Mouse (Mus musculus) kidney, embryonic 14.5 days (tissue): ENCODE data around the gene Ccna2. TPM values are rescaled to one million over a fixed set of nuclear protein-coding genes. Genes with fewer than 3 reads are reported as not detected.

Source experiments
- ATAC-seq: fragments of 200-750 bp; cut with Nextera tagmentation; 2 replicates; pipeline ENCODE4 v1.8.0; 2017; ENCODE audit warnings: moderate number of reproducible peaks, mild to moderate bottlenecking, moderate TSS enrichment, moderate library complexity; ENCODE audit not compliant: low FRiP score, low TSS enrichment
- H3K27ac ChIP-seq: fragments of 300-500 bp; sonication (generic); 2 replicates; pipeline ENCODE4 v1.5.1; 2014; ENCODE audit warnings: low read depth, mild to moderate bottlenecking, low read length, moderate library complexity, mixed read lengths
- H3K27me3 ChIP-seq: fragments of 300-500 bp; sonication (generic); 2 replicates; pipeline ENCODE4 v1.6.1; 2014; ENCODE audit warnings: mild to moderate bottlenecking, low read length; ENCODE audit not compliant: control insufficient read depth, insufficient read depth
- H3K36me3 ChIP-seq: fragments of 300-500 bp; sonication (generic); 2 replicates; pipeline ENCODE4 v1.6.1; 2014; ENCODE audit warnings: low read length, mixed read lengths; ENCODE audit not compliant: control insufficient read depth, insufficient read depth
- H3K4me1 ChIP-seq: fragments of 300-500 bp; sonication (generic); 2 replicates; pipeline ENCODE4 v1.6.1; 2014; ENCODE audit warnings: low read length, mixed read lengths; ENCODE audit not compliant: control insufficient read depth, insufficient read depth
- H3K4me2 ChIP-seq: fragments of 300-500 bp; sonication (generic); replicated peaks from 2 replicates; pipeline ENCODE4 v1.6.1; 2014; ENCODE audit warnings: low read depth, mild to moderate bottlenecking, low read length
- H3K4me3 ChIP-seq: fragments of 300-500 bp; sonication (generic); 2 replicates; pipeline ENCODE4 v1.5.1; 2014; ENCODE audit warnings: mild to moderate bottlenecking, low read length
- H3K9ac ChIP-seq: fragments of 300-500 bp; sonication (generic); 2 replicates; pipeline ENCODE4 v1.6.1; 2014; ENCODE audit warnings: low read depth, mild to moderate bottlenecking, low read length, moderate library complexity
- H3K9me3 ChIP-seq: fragments of 300-500 bp; sonication (generic); 2 replicates; pipeline ENCODE4 v1.6.1; 2016; ENCODE audit warnings: low read length; ENCODE audit not compliant: control insufficient read depth
- WGBS: fragments of 180-500 bp; shearing (Covaris S2); extraction: QIAGEN DNeasy Blood & Tissue Kit; methylation state at CpG from one replicate; pipeline ENCODE4 v1.1.7; 2014; 5-methylcytosine and 5-hydroxymethylcytosine counted together
- polyA plus RNA-seq: library from polyadenylated mRNA; unstranded; fragments of >200 nt; fragmentation: Nextera tagmentation; extraction: Ambion mirVana; gene quantifications from 2 replicates; pipeline ENCODE4 v1.2.1, GENCODE M21; 2014

Gene Ccna2
- polyA plus RNA-seq, 1 experiment from 2014 or later = 230 TPM

GRCm38 (mm10) chr3:36541399-36541798 is 30.6 kb downstream of the Ccna2 start:
- 94% methylated on average over 2 of the region's 2 CpGs for WGBS
- no peak overlapping the region for H3K27ac ChIP-seq
- ATAC-seq = no peak
- H3K9ac ChIP-seq = no peak overlapping the region
- H3K27me3 ChIP-seq = no peaks in the 10 kb centered on the region
- no peaks in the 10 kb centered on the region for H3K4me1 ChIP-seq
- no peaks in the 10 kb centered on the region for H3K9me3 ChIP-seq
- no peak overlapping the region for H3K4me3 ChIP-seq
- H3K4me2 ChIP-seq = no peak overlapping the region
- H3K36me3 ChIP-seq = no peaks in the 10 kb centered on the region

DNA sequence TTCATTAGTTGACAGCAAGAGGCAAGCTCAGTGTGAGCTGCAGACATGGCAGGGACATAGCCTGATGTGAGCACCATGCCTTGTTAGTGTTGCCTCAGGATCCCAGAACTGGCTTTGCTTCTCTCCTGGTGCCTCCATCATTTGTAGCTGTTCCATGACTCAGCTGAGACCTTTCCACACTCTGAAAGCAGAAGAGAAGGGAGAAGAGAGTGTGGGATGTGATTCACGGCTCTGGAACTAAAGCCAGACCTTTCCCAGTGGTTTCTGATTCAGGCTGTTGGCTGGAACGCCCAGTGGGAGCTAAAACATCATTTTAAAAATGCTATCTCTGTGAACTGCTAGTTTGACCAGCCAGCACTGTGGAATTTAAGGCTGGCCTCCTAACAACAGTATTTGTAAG is 31.2 kb downstream of the Ccna2 start:
- Histone ChIP-seq H3K4me1 (no peaks in the 10 kb centered on the region), H3K9me3 (no peaks in the 10 kb centered on the region), H3K4me2 (no peak overlapping the region), H3K9ac (no peak overlapping the region), H3K27me3 (no peaks in the 10 kb centered on the region), H3K4me3 (no peak overlapping the region), H3K36me3 (no peaks in the 10 kb centered on the region), H3K27ac (no peak overlapping the region)
- 72% methylated on average over 2 of the region's 2 CpGs for WGBS
- ATAC-seq = no peak

DNA sequence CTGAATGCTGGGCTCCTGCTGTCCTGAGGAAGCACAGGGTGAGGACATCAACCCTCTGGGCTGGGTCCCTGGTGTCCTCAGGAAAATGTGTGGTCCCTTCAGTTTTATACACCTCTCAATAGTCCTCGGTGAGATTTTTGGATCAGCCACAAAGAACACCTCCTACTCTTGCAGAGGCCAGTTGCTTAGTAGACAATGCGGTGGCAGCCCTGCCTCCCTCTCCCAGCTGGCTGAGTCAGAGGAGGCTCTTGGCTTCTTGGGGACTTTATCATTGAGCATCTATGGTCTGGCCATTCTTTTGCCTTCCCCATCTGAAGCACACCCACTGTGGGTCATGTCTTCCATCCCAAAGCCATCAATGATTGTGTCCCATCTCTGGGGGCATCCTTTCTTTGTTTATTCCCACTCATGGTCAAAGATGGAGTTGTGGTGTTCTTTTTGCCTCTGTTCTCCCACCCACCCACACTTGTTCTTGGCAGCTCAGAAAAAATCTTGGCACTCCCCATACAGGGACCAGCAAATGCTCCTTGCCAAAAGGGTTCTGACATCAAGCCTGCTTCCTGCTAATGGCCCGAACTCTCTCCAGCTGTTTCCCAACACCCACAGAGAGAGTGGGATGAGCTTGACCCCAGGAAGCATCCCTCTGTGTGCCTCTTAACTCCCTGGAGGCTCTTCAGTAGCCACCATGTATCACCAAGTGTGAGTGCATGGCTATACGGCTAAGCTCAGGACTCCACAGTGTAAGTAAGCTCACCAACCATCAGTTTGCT is 34.1 kb downstream of the Ccna2 start:
- no peaks in the 10 kb centered on the region for H3K4me1 ChIP-seq
- H3K9ac ChIP-seq = no peak overlapping the region
- 82% methylated on average over 4 of the region's 4 CpGs for WGBS
- H3K4me3 ChIP-seq = no peak overlapping the region
- no peak overlapping the region for H3K4me2 ChIP-seq
- no peak for ATAC-seq
- no peaks in the 10 kb centered on the region for H3K27me3 ChIP-seq
- no peaks in the 10 kb centered on the region for H3K36me3 ChIP-seq
- H3K27ac ChIP-seq = no peak overlapping the region
- 0 out of 2 replicates have a peak, but pooled peaks cover 3% of the 10 kb centered on the region for H3K9me3 ChIP-seq

DNA sequence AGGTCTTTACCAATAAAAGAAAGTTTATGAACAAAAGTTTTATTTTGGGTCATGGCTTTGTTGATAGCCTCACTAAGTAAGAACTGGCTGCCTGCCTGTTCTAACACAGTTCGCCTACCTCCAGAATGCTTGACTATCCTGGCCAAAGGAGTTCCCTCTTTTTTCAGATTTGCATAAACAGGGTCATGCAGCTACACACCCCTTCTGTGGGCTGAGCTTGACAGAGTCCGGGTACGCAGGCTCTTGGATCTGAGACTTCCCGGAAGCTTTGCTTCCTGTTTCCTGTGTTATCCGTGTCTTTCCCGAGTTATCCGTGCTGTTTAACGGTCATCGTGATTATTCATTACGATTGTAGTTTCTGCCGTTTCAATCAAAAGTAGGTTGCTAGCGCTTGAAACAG is 35.9 kb downstream of the Ccna2 start:
- 86% methylated on average over 12 of the region's 12 CpGs for WGBS
- Histone ChIP-seq H3K27me3 (no peaks in the 10 kb centered on the region), H3K27ac (no peak overlapping the region), H3K9me3 (0 out of 2 replicates have a peak, but pooled peaks cover 3% of the 10 kb centered on the region), H3K9ac (no peak overlapping the region), H3K4me3 (no peak overlapping the region), H3K4me2 (no peak overlapping the region), H3K36me3 (no peaks in the 10 kb centered on the region), H3K4me1 (no peaks in the 10 kb centered on the region)
- no peak for ATAC-seq

DNA sequence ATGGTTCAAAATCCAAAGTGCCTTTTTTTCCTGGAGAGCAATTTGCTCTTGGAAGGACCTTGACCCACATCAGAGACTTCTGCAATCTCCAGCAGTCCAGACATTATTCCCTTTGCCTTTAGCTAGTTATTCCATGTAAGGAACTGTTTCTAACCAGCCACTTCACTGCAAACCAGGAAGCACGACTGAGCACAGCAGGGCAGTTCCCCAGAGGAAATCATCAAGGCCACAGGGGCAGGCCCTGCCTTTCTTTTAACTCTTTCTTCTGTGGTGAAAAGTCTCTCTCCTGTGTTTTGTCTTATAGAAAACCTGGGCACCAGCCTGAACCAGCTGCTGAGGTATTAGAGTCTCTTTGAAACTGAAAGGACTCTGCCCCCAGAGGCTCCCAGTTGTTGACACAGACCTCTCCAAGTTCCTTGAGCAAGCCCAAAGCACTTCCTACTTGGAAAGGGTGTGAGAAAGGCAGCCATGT is 38.7 kb downstream of the Ccna2 start:
- no peaks in the 10 kb centered on the region for H3K27me3 ChIP-seq
- H3K9me3 ChIP-seq = 0 out of 2 replicates have a peak, but pooled peaks cover 3% of the 10 kb centered on the region
- no peak overlapping the region for H3K4me3 ChIP-seq
- H3K4me2 ChIP-seq = no peak overlapping the region
- ATAC-seq = no peak
- H3K36me3 ChIP-seq = no peaks in the 10 kb centered on the region
- H3K27ac ChIP-seq = no peak overlapping the region
- H3K9ac ChIP-seq = no peak overlapping the region
- no peaks in the 10 kb centered on the region for H3K4me1 ChIP-seq
- 0% methylated on average over 1 of the region's 1 CpGs for WGBS

DNA sequence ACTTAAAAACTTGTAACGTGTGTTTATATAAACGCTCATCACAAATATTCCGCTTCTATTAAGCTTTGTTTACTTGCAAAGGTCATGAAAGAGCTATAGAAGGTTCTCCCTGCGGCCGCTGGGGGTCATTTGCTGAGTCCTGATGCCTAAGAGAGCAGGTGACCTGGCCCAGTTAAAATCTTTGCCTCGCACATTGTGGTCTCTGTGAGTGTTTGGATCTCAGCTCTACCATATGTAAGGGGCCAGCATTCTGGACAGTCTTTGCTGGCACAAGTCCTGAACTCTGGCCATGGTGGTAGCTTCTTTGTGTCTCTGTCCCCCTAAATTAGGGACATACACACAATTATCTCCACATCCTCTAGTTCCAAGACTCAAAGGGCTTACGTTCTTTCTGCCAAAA is 39.2 kb downstream of the Ccna2 start:
- Histone ChIP-seq H3K4me2 (no peak overlapping the region), H3K27ac (no peak overlapping the region), H3K4me3 (no peak overlapping the region), H3K9me3 (0 out of 2 replicates have a peak, but pooled peaks cover 3% of the 10 kb centered on the region), H3K36me3 (no peaks in the 10 kb centered on the region), H3K9ac (no peak overlapping the region), H3K27me3 (no peaks in the 10 kb centered on the region), H3K4me1 (no peaks in the 10 kb centered on the region)
- no peak for ATAC-seq
- WGBS = 52% methylated on average over 7 of the region's 7 CpGs

- peak overlapping the region; percentile 35 for H3K4me3 ChIP-seq
- ATAC-seq = no peak
- H3K9ac ChIP-seq = no peak overlapping the region
- 5% methylated on average over 18 of the region's 18 CpGs for WGBS
- peak overlapping the region; percentile 56 for H3K4me2 ChIP-seq
- no peaks in the 10 kb centered on the region for H3K27me3 ChIP-seq
- 0 out of 2 replicates have a peak, but pooled peaks cover 3% of the 10 kb centered on the region for H3K9me3 ChIP-seq
- no peaks in the 10 kb centered on the region for H3K36me3 ChIP-seq
- H3K4me1 ChIP-seq = no peaks in the 10 kb centered on the region
- H3K27ac ChIP-seq = no peak overlapping the region
Observed at GRCm38 (mm10) chr3:36531979-36532542, 39.9 kb downstream of the Ccna2 start.

GRCm38 (mm10) chr3:36531242-36531641 is 40.7 kb downstream of the Ccna2 start:
- 51% methylated on average over 2 of the region's 2 CpGs for WGBS
- H3K4me2 ChIP-seq = no peak overlapping the region

GRCm38 (mm10) chr3:36530781-36531180 is 41.2 kb downstream of the Ccna2 start:
- Histone ChIP-seq H3K9ac (no peak overlapping the region), H3K9me3 (0 out of 2 replicates have a peak, but pooled peaks cover 3% of the 10 kb centered on the region), H3K27me3 (no peaks in the 10 kb centered on the region), H3K4me1 (no peaks in the 10 kb centered on the region), H3K4me3 (no peak overlapping the region), H3K4me2 (no peak overlapping the region), H3K27ac (no peak overlapping the region), H3K36me3 (no peaks in the 10 kb centered on the region)
- ATAC-seq = no peak
- 81% methylated on average over 5 of the region's 5 CpGs for WGBS

More at GRCm38 (mm10) chr3:36531242-36531641, 40.7 kb downstream of the Ccna2 start:
- no peaks in the 10 kb centered on the region for H3K36me3 ChIP-seq
- no peak overlapping the region for H3K9ac ChIP-seq
- no peak overlapping the region for H3K27ac ChIP-seq
- 0 out of 2 replicates have a peak, but pooled peaks cover 3% of the 10 kb centered on the region for H3K9me3 ChIP-seq
- H3K4me3 ChIP-seq = no peak overlapping the region
- no peaks in the 10 kb centered on the region for H3K27me3 ChIP-seq
- no peak for ATAC-seq
- no peaks in the 10 kb centered on the region for H3K4me1 ChIP-seq
